Mouse (Mus musculus) stomach, postnatal 0 days (tissue): Measurements from ENCODE around the gene Tmem198b. TPM values are rescaled to one million over a fixed set of nuclear protein-coding genes. Genes with fewer than 3 reads are reported as not detected.

Experiments used
- ATAC-seq: fragments of 200-750 bp; cut with Nextera tagmentation; 2 replicates; pipeline ENCODE4 v1.8.0; 2017; ENCODE audit not compliant: low FRiP score, low TSS enrichment
- DNase-seq: peaks from one replicate; pipeline ENCODE4 v3.0.0-alpha.2; 2016; ENCODE audit warnings: low spot score
- H3K27ac ChIP-seq: fragments of 300-500 bp; sonication (generic); replicated peaks from 2 replicates; pipeline ENCODE4 v1.5.1; 2014; ENCODE audit warnings: mild to moderate bottlenecking, control low read depth
- H3K27me3 ChIP-seq: fragments of 300-500 bp; sonication (generic); 2 replicates; pipeline ENCODE4 v1.6.1; 2014; ENCODE audit warnings: low read length; ENCODE audit not compliant: control insufficient read depth, insufficient read depth
- H3K36me3 ChIP-seq: fragments of 300-500 bp; sonication (generic); 2 replicates; pipeline ENCODE4 v1.6.1; 2014; ENCODE audit warnings: low read length, mixed read lengths; ENCODE audit not compliant: control insufficient read depth, insufficient read depth
- H3K4me1 ChIP-seq: fragments of 300-500 bp; sonication (generic); replicated peaks from 2 replicates; pipeline ENCODE4 v1.6.1; 2014; ENCODE audit warnings: antibody characterized with exemption; ENCODE audit not compliant: control insufficient read depth, insufficient read depth
- H3K4me2 ChIP-seq: fragments of 300-500 bp; sonication (generic); replicated peaks from 2 replicates; pipeline ENCODE4 v1.6.1; 2014; ENCODE audit warnings: low read depth, mild to moderate bottlenecking, control low read depth, moderate library complexity
- H3K4me3 ChIP-seq: fragments of 300-500 bp; sonication (generic); 2 replicates; pipeline ENCODE4 v1.5.1; 2014; ENCODE audit warnings: low read depth, low read length, control low read depth
- H3K9ac ChIP-seq: fragments of 300-500 bp; sonication (generic); 2 replicates; pipeline ENCODE4 v1.6.1; 2014; ENCODE audit warnings: mild to moderate bottlenecking, low read length, control low read depth, mixed read lengths
- H3K9me3 ChIP-seq: fragments of 300-500 bp; sonication (generic); 2 replicates; pipeline ENCODE4 v1.6.1; 2016; ENCODE audit warnings: low read length; ENCODE audit not compliant: control insufficient read depth
- CTCF ChIP-seq: IDR thresholded peaks from 2 replicates; pipeline ENCODE4 v1.5.1; 2016; ENCODE audit warnings: antibody characterized with exemption, low read depth, mild to moderate bottlenecking, moderate library complexity
- EP300 ChIP-seq: optimal IDR thresholded peaks from 2 replicates; pipeline ENCODE3; 2016; ENCODE audit warnings: antibody characterized with exemption
- WGBS: fragments of 180-500 bp; shearing (Covaris S2); extraction: QIAGEN DNeasy Blood & Tissue Kit; methylation state at CpG from one replicate; pipeline ENCODE4 v1.1.7; 2014; 5-methylcytosine and 5-hydroxymethylcytosine counted together
- polyA plus RNA-seq: library from polyadenylated mRNA; unstranded; fragments of >200 nt; fragmentation: Nextera tagmentation; extraction: Ambion mirVana; gene quantifications from 2 replicates; pipeline ENCODE4 v1.2.1, GENCODE M21; 2015

The Tmem198b gene
- polyA plus RNA-seq: 7.8 and 8.5 TPM in 2 replicates

DNA sequence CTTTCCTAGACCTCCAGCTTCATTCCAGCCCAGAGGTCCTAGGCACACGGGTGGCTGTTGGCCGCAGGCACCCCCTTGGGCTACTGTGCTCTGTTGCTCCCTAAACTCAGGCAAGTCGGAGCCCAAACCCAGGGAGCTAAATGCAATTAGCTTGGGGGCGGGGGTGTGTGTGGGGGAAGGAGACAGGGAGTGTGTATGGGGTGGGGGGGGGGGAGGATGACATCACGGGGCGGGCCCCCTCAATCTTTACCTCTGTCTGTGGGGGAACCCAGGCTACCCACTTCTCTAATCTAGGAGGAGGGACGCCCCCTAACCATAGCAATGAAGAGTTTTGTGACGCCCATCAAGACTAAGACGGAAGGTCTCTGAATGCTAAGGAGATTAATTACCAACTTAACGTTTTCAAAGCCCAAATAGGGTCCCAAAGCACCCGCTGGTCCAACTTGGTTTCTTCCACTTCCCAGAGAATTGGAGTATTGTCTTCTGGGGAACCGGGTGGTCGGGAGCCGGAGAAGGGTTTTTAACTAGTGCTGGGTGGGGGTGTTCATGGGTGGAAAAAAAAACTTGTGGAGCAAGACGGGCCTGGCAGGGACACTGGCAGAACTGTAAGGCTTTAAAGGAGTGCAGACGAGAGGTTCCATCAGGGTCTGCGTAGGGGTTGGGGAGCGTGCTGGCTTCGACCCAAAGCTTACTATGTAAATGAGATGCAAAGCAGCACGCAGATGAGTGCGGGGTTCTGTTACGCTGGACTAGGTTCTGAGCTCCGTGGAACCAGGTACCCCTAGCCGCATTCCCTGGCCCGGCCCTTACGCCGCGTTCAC, at the start of gene Tmem198b:
TSS of gene Tmem198b (minus strand) at position 100 of the 821 bp plus-strand sequence.
- TF ChIP-seq CTCF: no peak
- TF ChIP-seq EP300: no peak
- peaks cover 10% of the 10 kb centered on the region for H3K4me1 ChIP-seq

DNA sequence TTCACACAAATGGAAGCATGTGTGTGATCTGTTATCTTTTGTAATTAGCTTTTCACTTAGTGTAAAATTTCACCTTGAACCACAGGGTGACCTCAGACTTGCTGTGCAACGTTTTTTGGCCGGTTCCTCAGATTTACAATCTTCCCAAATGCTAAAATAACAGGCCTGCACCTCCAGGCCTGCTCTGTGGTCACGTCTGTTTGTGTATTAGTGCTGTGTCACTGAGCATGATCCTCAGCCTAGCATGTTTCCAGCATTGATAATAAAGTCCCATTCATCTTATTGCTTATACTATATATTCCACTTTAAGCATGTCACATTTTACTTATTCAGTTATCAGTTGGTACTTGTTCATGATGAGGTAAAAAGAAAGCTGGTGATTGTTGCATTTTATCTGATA, 46.2 kb upstream of the Tmem198b start:
- no peak for ATAC-seq
- no peaks in the 10 kb centered on the region for H3K9me3 ChIP-seq
- H3K4me3 ChIP-seq: no peak overlapping the region
- no peak overlapping the region for H3K27ac ChIP-seq
- WGBS: 79% methylated on average over 3 of the region's 3 CpGs
- H3K4me2 ChIP-seq: no peak overlapping the region
- H3K27me3 ChIP-seq: no peaks in the 10 kb centered on the region
- peaks cover 9% of the 10 kb centered on the region for H3K36me3 ChIP-seq
- H3K9ac ChIP-seq: no peak overlapping the region
- TF ChIP-seq EP300 (no peak), CTCF (no peak)
- DNase-seq: no peak
- H3K4me1 ChIP-seq: no peaks in the 10 kb centered on the region

More for the DNA sequence above, at the start of gene Tmem198b:
- Histone ChIP-seq H3K27me3 (no peaks in the 10 kb centered on the region), H3K27ac (peak within 1 kb of the TSS; percentile 99), H3K4me3 (peak within 1 kb of the TSS; percentile 75), H3K9ac (peak within 1 kb of the TSS; percentile 89), H3K36me3 (peaks cover 8% of the 10 kb centered on the region; the same call in 1 of the 2 replicates), H3K9me3 (no peaks in the 10 kb centered on the region), H3K4me2 (peak within 1 kb of the TSS; percentile 83)
- under 1% methylated on average over 28 of the region's 28 CpGs for WGBS
- peak; percentile 46 for ATAC-seq
- peak; percentile 74 for DNase-seq

GRCm38 (mm10) chr10:128848426-128848825, 44.3 kb upstream of the Tmem198b start:
- Histone ChIP-seq H3K4me3 (no peak overlapping the region), H3K36me3 (peaks cover 9% of the 10 kb centered on the region), H3K4me2 (no peak overlapping the region), H3K9ac (no peak overlapping the region), H3K9me3 (no peaks in the 10 kb centered on the region), H3K4me1 (no peaks in the 10 kb centered on the region), H3K27ac (no peak overlapping the region), H3K27me3 (no peaks in the 10 kb centered on the region)
- no peak for ATAC-seq
- DNase-seq: no peak
- no peak for TF ChIP-seq CTCF
- TF ChIP-seq EP300: no peak
- WGBS: 62% methylated on average over 2 of the region's 2 CpGs

GRCm38 (mm10) chr10:128846664-128847063, 42.5 kb upstream of the Tmem198b start:
- H3K36me3 ChIP-seq: peaks cover 7% of the 10 kb centered on the region
- H3K27me3 ChIP-seq: no peaks in the 10 kb centered on the region
- TF ChIP-seq CTCF (no peak), EP300 (no peak)
- H3K4me3 ChIP-seq: no peak overlapping the region
- DNase-seq (no peak), ATAC-seq (no peak)
- 94% methylated on average over 4 of the region's 4 CpGs for WGBS
- no peak overlapping the region for H3K27ac ChIP-seq
- no peak overlapping the region for H3K9ac ChIP-seq
- no peaks in the 10 kb centered on the region for H3K9me3 ChIP-seq
- no peak overlapping the region for H3K4me2 ChIP-seq
- no peaks in the 10 kb centered on the region for H3K4me1 ChIP-seq

- no peak overlapping the region for H3K27ac ChIP-seq
- no peak for ATAC-seq
- TF ChIP-seq CTCF (peak; percentile 81), EP300 (no peak)
- H3K27me3 ChIP-seq: no peaks in the 10 kb centered on the region
- H3K9ac ChIP-seq: no peak overlapping the region
- H3K9me3 ChIP-seq: no peaks in the 10 kb centered on the region
- WGBS: 63% methylated on average over 2 of the region's 2 CpGs
- no peak overlapping the region for H3K4me3 ChIP-seq
- DNase-seq: no peak
- no peak overlapping the region for H3K4me2 ChIP-seq
- H3K36me3 ChIP-seq: peaks cover 9% of the 10 kb centered on the region
- H3K4me1 ChIP-seq: no peaks in the 10 kb centered on the region
These were observed 41.3 kb upstream of the Tmem198b start for GRCm38 (mm10) chr10:128845516-128845915.

GRCm38 (mm10) chr10:128843260-128843659, 39.1 kb upstream of the Tmem198b start:
- Histone ChIP-seq H3K27me3 (no peaks in the 10 kb centered on the region), H3K27ac (no peak overlapping the region), H3K4me2 (no peak overlapping the region), H3K4me3 (no peak overlapping the region), H3K4me1 (no peaks in the 10 kb centered on the region), H3K9ac (no peak overlapping the region), H3K36me3 (peaks cover 11% of the 10 kb centered on the region), H3K9me3 (no peaks in the 10 kb centered on the region)
- 73% methylated on average over 5 of the region's 5 CpGs for WGBS
- no peak for TF ChIP-seq CTCF
- TF ChIP-seq EP300: no peak
- DNase-seq: no peak
- no peak for ATAC-seq
